Mouse (Mus musculus) brain, embryonic 18.5 days (tissue): ENCODE results near the gene Elp6.
"Not testable (repeated sequence)": the region's sequence is repeated elsewhere in the genome, so short reads cannot be mapped to it uniquely, and the experiment has no call there.

Experiments
- DNase-seq: peaks from one replicate; pipeline ENCODE4 v3.0.0-alpha.2; 2012; ENCODE audit warnings: low read depth, low spot score

Elp6 gene

DNA sequence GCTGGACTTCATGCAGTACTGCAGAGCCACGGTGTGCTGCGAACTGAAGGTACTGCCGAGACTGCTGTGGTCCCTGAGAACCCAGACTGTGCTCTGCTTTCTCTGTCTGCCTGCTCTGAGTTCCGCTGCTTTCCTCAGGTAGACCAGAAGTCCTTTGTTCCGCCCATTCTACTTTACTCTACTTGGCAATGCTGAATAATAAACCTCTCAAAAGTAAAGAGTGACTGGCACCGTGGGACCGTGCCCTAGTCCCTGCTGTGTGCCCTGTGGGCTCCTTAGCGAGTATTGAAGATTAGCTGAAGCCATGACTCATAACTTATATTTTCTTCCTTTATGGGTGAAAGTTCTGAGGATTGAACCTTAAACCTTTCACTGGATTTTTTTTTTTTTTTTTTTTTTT is 10.9 kb downstream of the Elp6 start:
- DNase-seq = no peak

DNA sequence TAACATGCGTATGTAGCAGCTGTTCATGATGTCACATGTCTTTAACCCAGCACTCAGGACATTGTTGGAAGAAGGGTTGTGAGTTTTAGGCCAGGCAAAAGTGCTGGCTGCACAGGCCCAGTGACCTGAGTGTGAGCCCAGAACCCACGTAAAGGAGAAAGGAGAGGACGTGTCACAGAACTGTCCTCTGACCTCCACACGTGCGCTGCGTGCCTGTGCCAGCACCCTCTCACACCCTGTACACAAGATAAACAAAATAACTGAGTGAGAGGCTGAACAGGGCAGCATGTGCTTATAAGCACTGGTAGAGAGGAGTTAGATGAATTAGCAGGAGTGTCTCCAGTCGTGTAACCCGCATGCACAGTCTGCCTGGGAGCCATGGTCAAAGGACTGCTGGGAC is 11.5 kb downstream of the Elp6 start:
- no peak for DNase-seq

DNA sequence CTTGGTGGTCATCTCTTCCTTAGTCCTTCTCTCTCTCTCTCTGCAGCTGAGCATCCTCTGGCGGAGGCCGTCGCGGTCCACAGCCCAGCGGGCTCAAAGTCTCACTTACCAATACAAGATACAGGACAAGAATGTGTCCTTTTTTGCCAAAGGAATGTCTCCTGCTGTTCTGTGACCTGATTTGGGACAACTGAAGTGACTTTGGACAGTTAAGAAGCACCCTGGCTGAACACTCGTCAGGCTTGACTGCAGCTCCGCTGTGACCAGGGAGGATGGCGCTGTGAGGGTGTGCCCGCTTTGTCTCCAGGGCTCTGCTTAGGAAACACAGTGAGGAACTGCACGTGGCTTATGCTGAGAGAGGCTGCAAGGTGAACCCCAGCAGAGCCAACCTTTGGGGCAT is 15.8 kb downstream of the Elp6 start:
- DNase-seq = no peak

DNA sequence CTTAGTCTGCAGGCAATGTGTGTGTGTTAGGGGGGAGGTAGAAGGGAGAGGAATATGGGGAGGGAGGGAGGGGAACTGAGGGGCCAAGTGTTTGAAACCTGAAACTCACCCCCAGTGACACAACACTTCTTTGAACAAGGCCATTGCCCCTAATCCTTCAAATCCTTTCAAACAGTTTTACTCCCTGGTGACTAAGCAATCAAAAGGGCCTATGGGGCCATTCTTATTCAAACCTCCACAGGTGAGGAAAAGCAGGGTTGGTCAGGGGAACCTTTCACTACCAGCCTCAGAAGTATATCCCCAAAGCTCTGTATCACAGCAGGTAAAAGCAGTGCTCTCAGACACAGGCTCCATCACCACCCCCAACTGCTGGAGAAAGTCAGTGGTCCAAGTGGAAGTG is 18.0 kb downstream of the Elp6 start:
- DNase-seq = no peak

DNA sequence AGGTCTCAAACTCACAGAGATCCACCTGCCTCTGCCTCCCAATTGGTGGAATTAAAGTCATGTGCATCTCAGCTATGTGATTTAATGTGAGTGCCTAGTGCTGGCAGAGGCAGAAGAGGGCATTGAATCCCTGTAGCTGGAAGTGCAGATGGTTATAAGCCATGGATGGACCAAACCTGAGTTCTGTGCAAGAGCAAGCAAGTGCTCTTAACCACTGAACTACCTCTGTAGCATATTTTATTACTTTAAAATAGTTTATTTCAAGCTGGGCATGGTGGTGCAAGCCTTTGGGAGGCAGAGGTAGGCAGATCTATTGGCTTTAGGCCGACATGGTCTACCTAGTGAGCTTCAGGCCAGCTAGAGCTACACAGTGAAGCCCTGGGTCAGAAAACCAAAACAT is 19.2 kb downstream of the Elp6 start:
- DNase-seq = no peak

DNA sequence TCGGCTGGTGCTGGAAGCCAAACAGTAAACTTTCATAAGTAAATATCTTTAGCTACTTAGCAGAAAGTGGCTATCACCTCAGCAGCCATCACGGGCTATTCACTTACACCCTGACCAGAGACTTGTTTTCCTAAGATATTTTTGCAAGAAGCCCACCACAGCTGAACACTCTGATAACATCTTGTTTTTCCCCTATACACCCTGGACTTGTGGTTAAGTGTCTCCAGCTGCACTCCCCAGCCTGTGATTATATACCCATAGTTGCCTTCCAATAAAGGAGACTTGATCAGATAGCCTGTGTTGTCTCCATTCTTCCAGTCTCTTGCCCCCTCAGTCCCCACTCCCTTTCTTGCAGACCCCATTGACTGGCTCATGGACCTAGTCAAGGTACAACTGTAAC is 23.2 kb downstream of the Elp6 start:
- DNase-seq = no peak

DNA sequence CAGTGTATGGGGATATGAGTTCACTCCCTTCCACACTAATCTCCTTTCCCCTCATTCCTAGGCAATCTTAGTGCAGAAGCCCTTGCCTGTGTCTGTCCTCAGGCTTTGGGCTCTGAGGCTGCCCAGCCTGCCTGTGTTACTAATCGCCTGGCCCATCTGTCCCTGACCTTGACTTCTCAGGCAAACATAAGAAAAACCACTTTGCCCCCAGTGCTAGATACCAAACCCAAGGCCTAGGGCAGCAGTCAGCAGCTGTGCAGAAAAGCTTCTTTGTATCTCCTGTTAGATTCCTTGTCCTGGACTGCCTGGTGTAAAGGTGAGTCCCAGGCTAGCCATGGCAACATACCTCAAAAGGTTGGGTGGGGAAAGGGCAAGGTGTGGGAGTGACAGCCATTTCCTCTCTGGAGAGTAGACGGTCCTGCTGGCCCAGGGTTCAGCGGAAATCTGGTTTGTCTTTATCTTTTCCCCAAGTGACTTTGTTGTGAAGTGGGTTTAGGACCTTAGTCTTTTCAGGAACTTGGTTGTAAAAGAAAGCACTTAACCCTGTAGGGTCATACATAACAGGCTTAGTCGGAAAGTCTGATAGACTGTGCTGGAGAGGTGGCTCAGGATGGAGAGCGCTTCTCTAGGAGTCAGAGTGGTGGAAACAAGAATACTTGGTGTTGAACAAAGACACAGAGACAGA is 24.1 kb downstream of the Elp6 start:
- no peak for DNase-seq

DNA sequence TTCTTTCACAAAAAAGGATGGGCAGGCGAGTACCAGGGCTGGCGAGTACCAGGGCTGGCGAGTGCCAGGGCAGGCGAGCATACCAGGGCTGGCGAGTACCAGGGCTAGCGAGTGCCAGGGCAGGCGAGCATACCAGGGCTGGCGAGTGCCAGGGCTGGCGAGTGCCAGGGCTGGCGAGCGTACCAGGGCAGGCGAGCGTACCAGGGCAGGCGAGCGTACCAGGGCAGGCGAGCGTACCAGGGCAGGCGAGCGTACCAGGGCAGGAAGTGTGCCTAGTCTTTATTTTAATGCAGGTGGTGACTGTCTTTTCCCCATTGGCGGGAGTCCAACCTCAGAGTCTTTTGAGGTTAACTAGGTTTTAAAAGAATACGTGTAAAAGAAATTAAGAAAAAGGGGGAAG is 24.7 kb downstream of the Elp6 start:
- DNase-seq = no peak

DNA sequence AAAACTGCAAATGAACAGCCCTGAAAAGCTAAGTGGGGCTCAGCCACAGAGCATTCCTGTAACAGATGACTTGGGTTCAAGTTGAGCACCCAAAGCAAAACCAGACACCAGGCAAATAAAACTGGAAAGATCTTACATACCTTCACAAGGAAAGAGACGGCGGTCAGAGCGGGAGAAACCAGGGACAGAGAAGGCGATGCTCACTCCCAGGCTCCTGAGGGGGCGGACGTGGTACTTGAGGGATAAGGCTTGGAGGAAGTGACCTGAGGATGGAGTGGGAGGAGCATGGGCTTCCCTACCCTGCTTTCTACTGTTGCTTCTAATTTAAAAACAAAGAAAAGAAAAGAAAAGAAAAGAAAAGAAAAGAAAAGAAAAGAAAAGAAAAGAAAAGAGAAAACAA is 25.4 kb downstream of the Elp6 start:
- DNase-seq = no peak

DNA sequence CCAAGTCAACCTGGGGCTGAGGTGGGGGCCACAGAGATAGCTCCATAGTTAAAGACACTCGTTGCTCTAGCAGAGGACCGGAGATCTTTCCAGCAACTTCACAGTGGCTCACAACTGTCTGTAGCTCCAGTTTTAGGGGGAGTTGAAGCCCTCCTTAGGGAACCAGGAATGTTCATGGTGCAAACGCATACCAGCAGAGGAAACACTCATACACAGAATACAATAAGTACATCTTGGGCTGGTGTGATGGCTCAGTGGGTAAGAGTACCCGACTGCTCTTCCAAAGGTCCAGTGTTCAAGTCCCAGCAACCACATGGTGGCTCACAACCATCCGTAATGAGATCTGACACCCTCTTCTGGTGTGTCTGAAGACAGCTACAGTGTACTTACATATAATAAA is 25.9 kb downstream of the Elp6 start:
- not testable (repeated sequence) for DNase-seq

DNA sequence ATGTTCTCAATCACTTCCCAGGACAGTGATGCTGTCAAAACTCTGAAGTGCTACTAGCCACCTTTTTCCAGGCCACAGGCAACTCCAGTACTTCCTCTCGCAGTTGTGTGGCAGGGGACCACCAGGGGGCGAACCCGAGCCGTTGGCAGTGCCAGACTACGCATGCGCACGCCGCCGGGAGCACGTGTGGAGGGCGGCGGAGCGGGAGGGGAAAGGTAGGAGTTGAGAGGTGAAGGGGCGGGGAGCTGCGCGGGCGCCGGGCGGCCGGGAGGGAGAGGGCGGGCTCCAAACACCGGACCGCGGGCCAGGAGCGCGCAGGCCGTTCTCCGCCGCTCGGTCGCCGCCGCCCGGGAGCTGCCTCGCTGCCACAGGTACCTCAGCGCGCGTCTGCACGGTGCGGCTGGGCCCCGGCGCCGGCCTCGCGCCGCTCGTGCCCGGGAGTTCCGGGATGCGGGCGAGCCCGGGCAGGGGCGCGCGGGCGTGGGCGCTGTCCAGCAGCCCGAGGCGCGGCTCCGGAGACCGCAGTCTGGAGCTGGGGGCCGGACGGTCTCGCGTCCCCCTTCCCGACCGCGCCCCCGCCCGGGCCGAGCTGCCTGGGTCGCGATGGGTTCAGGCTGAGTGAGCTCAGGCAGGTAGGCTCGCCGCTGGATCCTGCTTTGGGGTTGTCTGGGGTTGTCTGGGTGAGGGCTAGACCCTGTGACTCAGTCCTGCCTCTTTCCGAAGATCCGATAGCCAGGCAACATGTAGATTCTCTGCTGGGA is 28.3 kb downstream of the Elp6 start, which contains the start of gene Scap:
TSS of gene Scap (plus strand) at position 154 of the 761 bp plus-strand sequence.
- peak; percentile 64 for DNase-seq

DNA sequence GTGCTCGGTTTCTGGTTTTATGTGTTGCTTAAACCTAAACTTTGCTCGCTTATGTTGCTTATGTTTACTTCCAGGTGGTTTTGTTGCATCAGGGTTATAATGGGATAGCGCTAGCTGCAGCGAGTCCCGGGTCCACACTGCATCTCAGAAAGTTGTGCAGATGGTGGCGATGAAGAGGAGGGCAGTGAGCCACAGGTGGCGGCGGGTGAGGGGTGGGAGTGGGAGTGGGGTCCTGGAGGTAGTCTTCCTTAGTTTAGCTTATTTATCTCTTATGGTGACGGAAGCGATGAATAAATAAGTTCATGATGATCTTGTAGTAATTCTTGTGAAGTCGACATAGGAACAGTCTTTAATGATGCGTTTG is 28.9 kb downstream of the Elp6 start:
- DNase-seq = no peak

DNA sequence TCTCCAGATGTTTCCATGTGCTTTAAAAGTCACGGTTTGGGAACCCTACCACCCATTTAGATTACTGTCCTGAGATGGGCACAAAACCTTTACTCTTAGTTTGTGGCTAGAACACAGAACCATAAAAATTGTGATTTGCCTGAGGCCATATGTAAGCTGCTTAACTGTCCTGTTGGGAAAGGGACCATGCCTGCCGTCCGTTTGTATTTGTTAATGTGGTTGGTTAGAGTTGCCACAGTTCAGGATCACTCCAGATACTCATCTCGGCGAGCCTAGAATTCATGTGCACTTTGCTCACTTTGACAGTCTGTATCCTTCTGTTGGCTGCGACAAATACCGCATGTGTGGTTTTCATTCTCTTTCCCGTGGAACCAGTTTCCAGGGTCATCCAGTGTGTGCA is 29.9 kb downstream of the Elp6 start:
- no peak for DNase-seq

DNA sequence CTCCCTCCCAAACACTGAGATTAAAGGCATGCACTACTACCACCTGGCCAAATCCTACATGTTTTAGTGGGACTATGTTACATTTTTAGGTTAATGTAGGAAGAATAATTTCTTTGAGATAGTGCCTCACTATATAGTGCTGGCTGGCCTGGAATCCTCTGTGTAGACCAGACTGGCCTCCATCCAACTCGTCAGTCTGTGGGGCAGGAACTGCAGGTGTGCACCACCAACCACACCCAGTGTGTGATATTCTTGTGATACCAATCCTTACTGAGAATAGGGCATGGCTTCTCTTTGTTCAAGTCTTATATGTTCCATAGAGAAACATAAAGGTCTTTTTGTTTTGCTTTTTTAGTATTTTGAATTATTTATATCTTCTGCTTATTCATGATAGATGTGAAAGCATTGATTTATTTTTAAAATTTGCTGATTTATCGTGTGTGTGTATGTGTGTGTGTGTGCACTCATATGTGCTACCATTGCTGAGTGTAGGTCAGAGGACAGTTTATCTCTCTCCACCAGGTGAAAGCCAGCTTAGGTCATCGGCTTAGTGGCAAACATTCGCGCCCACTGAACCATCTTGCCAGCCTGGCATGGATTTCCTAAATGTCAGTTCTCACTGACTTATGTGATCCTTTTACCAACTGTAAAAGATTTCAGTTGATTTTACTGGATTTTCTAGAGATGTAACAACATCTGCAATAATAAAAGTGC is 35.2 kb downstream of the Elp6 start:
- DNase-seq = no peak

DNA sequence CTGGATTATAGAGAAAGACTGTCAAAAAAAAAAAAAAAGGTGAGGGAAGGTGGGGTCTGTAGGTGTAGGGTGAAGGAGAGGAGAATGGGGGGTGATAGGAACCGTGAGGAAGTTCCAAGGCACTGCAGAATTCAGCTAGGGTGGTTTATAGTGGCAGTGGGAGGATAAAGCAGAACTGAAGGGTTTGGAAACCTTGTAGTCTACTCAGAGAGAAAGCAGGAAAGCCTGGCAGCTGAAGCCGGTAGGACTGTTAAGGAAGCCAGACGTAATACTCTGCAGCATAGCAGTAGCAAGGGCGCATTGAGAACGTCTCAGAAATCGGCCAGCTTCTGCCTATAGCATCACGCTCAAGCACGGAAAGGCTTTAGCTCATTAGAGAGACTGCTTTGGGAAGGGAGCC is 37.0 kb downstream of the Elp6 start:
- no peak for DNase-seq

DNA sequence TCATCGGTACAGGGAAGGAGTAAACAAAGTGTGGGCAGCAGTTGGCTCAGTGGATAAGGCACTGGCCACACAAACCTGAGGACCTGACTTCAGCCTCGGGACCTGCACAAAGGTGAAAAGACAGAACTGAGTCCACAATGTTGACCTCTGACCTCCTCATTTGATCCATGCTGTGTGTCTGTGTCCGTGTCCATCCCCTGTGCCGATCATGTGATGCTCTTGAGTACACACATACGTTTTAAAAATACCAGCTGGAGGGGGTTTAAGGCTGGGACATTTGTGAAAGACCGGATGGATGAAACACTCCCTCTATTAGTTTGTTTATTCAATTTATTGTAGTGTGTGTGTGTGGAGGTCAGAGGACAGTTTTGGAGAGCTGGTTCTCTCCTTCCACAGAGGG is 38.8 kb downstream of the Elp6 start:
- no peak for DNase-seq

DNA sequence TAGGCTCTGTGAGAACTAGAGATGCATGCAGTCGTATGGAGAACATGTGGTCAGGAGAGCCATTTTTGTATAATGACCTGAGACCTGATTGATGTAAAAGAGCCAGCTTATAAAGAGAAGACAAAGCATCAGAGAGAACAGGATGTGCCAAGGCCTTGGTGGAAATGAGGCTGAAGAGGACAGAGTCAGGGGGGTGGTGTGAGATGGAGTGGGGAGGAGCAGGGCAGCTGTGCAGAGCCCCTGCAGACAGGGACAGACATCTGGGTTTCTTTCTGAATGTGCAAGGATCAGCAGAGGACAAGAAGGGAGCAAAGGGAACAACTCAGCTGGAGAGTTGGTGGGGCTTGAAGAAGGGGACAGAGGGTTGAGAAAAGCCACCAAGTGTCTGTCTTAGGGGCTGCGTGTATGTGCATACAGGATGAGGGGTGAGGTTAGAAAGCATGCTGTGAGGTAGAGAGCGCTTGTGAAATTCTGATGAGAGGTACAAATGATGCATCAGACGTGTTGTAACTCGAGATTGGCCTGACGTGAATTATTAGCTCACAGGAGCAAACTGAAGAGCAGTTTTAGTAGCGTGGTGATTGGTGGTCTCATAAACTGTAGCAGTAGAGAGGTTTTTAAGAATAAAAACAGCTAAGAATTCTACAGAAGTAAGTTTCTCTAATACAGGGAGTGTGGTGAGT is 40.2 kb downstream of the Elp6 start:
- DNase-seq = no peak

DNA sequence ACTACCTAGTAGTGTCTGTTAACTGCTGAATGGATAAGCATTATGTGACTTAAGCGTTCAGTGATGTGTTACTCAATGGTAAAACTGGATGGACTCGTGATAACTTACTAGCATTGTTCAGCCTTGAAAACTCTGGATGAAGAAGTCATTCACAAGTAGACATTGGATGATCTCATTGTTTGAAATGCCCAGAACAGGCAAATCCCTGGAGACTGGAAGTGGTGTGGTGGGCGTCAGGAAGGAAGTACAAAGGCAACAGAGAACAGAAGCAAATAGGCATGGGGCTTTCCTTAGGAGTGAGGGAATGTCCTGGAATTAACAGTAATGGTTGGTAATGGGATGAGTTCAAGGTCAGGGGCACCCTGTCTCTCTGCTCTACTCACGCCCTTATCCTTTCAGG is 43.9 kb downstream of the Elp6 start:
- DNase-seq = no peak

DNA sequence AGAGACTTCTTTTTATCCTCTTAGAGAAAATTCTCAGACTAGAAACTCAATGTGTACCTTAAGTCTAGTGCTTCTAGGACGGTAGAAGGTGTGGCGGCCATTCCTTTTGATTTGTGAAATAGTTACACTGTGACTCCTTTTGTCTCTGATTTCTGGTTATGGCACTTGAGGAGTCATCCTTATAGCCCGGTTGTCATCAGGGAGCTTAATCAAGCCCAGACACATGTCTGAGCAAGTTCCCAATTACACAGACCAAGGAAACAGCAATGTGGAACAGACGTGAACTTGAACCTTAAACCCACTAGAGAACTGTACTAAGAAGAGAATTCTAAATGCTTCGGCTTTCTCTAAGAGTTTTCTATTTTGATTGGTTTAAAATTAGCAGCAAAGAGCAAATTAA is 45.2 kb downstream of the Elp6 start:
- DNase-seq = no peak

DNA sequence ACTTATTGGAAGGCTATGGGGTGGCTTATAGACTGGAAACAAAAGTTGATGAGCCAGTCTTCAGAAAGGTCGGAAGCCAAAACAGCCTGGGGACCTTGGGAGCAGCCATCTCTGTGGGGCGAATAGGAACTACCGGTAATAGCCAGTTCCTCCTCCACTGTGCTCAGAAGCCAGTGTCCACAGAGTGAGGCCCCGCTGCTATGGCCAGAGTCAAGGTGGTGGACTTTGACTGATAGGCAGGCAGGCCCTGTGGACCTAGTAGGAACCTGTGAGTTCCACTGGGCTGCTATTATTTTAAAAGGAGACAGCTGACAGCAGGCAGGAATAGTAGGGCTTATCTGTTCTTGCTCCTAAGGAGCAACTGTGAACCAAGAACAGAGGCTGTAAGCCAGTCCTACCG is 45.6 kb downstream of the Elp6 start:
- no peak for DNase-seq

DNA sequence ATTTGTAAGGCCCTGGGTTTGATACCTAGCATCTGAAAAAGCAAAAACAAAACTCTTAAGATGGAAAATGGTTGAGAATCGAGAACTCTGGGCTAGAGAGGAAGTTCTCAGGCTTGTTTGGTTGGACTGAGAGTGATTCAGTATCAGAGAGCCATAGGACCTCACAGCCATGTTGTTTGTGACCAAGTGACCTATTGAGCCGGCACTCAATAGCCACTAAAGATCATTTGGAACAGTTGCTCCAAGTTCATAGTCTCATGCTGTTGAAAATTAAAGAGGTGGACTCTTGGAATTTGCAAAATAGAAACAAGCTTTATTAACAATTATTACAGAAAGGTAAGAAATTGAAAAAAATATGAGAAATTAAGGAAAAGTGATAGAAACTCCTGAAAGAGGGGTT is 46.4 kb downstream of the Elp6 start:
- DNase-seq = no peak

DNA sequence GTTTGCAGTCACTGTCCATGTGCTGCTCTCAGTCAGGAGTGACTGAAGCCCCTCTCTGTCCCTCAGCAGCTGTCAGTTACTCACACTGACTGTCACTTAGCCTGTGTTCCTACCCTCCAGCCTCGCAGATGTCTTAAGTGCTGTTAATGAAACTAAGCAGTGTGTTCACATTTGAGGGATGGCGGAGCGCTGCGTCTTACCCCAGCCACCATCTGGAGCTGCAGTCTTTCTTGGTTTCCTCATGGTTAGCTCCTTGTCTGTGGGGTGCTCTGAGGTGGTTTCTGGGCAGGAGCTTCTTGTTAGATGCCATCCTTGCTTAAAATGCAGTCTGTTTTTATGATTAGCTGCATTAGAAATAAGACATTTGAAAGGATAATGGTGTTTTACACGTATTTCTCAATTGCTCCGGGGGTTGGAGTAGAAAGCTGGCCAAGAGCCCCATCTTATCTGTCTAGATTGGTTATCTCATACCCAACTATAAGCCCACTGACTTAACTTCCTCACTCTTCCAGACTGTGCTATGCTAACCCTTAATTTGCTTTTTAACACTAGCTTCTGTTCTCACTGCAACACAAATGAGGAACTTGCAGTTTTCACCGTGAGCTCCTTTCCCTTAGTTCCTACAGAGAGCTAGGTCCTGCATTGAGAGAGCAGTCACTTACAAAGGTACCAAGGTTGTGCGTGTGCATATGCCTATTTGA is 47.1 kb downstream of the Elp6 start:
- no peak for DNase-seq
